ENCODE assay signal across 24 mouse cellular contexts in the genomic region with DNA sequence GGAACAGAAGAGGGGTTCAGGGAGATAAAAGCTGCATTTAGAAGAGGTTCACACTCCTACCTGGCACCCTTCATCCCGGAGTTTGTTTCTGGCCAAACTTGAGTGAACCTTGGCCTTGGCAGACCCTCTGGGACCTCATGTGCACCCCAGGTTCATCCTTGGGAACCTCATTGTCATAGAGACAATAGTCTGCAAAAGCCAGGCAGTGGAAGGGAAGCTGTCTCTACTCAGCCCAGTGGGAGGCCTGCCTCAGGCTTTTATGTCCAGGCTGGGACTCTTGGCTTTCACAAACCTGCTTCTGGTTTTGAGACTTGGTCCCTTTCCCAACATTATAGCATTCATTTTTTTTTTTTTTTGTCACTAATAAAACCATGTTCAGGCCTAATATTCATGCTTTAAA.
"Had no signal": no experiment of that assay in that cellular context is flagged by ENCODE, and none has a peak within 500 bp of the region (broad histone marks: within the 10 kb centered on the region; RNA-seq: fewer than 3 reads in every experiment).

No protein-coding gene starts in this region.

- H3K4me2 ChIP-seq: heart, embryonic 11.5 days; heart, embryonic 13.5 days; heart, embryonic 15.5 days; hindbrain, embryonic 13.5 days; hindbrain, embryonic 15.5 days; limb, embryonic 12.5 days; limb, embryonic 15.5 days; liver, embryonic 12.5 days had no signal

- H3K9me3 ChIP-seq: heart, embryonic 13.5 days; heart, embryonic 15.5 days; hindbrain, embryonic 13.5 days; hindbrain, embryonic 15.5 days; limb, embryonic 12.5 days; limb, embryonic 15.5 days; liver, embryonic 12.5 days had no signal

- H3K36me3 ChIP-seq: heart, embryonic 13.5 days; heart, embryonic 15.5 days; hindbrain, embryonic 13.5 days; hindbrain, embryonic 15.5 days; limb, embryonic 12.5 days; limb, embryonic 15.5 days; liver, embryonic 12.5 days had no signal

- H3K27ac ChIP-seq: heart, adult 2 months; heart, embryonic 13.5 days; heart, embryonic 15.5 days; hindbrain, embryonic 13.5 days; hindbrain, embryonic 15.5 days; hindbrain, postnatal 0 days; limb, embryonic 12.5 days; limb, embryonic 15.5 days; liver, embryonic 12.5 days; liver, embryonic 14.5 days had no signal

- DNase-seq: gastrocnemius, postnatal 14 days; gastrocnemius, postnatal 36 days; heart, adult 11 months; heart, adult 2 months; heart, postnatal 14 days; heart, postnatal 36 days; kidney, adult 11 months; kidney, adult 8-10 months; kidney, postnatal 10 days; kidney, postnatal 25 days; layer of hippocampus, adult 9-11 months; layer of hippocampus, postnatal 36 days; left cerebral cortex, postnatal 4 days had no signal

- ATAC-seq: hindbrain, postnatal 0 days; intestine, embryonic 16.5 days; liver, embryonic 12.5 days had no signal

- H3K27me3 ChIP-seq: heart, embryonic 15.5 days; hindbrain, embryonic 13.5 days; hindbrain, embryonic 15.5 days; liver, embryonic 12.5 days had no signal

- H3K4me3 ChIP-seq: heart, adult 2 months; heart, embryonic 13.5 days; heart, embryonic 15.5 days; hindbrain, embryonic 13.5 days; hindbrain, embryonic 15.5 days; limb, embryonic 12.5 days; limb, embryonic 15.5 days; liver, embryonic 12.5 days had no signal

- H3K4me1 ChIP-seq: liver, embryonic 12.5 days had no signal

- H3K9ac ChIP-seq: heart, embryonic 13.5 days; heart, embryonic 15.5 days; hindbrain, embryonic 13.5 days; hindbrain, embryonic 15.5 days; limb, embryonic 12.5 days; limb, embryonic 15.5 days; liver, embryonic 12.5 days; liver, embryonic 14.5 days had no signal
